Mouse (Mus musculus): ENCODE data around the gene 1700029H14Rik.

Gene 1700029H14Rik

GRCm38 (mm10) chr8:13562118-13562517, at the start of gene 1700029H14Rik:
1700029H14Rik (minus strand) TSS chr8:13562461.
- DNase-seq (ENCODE audit: low read depth, low spot score): no peak

GRCm38 (mm10) chr8:13611702-13612101, 49.4 kb upstream of the 1700029H14Rik start:
- no peak for DNase-seq (ENCODE audit: low read depth, low spot score)

- DNase-seq (ENCODE audit: low read depth, low spot score): no peak
These were observed 47.7 kb upstream of the 1700029H14Rik start for GRCm38 (mm10) chr8:13609971-13610370.

- DNase-seq (ENCODE audit: low read depth, low spot score): no peak
These were observed 46.7 kb upstream of the 1700029H14Rik start for GRCm38 (mm10) chr8:13608946-13609345.

GRCm38 (mm10) chr8:13605920-13606480, 43.7 kb upstream of the 1700029H14Rik start:
- no peak for DNase-seq (ENCODE audit: low read depth, low spot score)

GRCm38 (mm10) chr8:13602621-13603020, 40.4 kb upstream of the 1700029H14Rik start:
- DNase-seq (ENCODE audit: low read depth, low spot score): no peak

- no peak for DNase-seq (ENCODE audit: low read depth, low spot score)
These were observed 38.9 kb upstream of the 1700029H14Rik start for GRCm38 (mm10) chr8:13601166-13601565.

GRCm38 (mm10) chr8:13600716-13601115, 38.5 kb upstream of the 1700029H14Rik start:
- no peak for DNase-seq (ENCODE audit: low read depth, low spot score)

GRCm38 (mm10) chr8:13600204-13600603, 37.9 kb upstream of the 1700029H14Rik start:
- no peak for DNase-seq (ENCODE audit: low read depth, low spot score)

GRCm38 (mm10) chr8:13597777-13598176, 35.5 kb upstream of the 1700029H14Rik start:
- DNase-seq (ENCODE audit: low read depth, low spot score): no peak

- no peak for DNase-seq (ENCODE audit: low read depth, low spot score)
These were observed 33.6 kb upstream of the 1700029H14Rik start for GRCm38 (mm10) chr8:13595861-13596260.

- no peak for DNase-seq (ENCODE audit: low read depth, low spot score)
These were observed 32.6 kb upstream of the 1700029H14Rik start for GRCm38 (mm10) chr8:13594884-13595323.

GRCm38 (mm10) chr8:13593340-13593739, 31.1 kb upstream of the 1700029H14Rik start:
- no peak for DNase-seq (ENCODE audit: low read depth, low spot score)

- no peak for DNase-seq (ENCODE audit: low read depth, low spot score)
These were observed 29.0 kb upstream of the 1700029H14Rik start for GRCm38 (mm10) chr8:13591246-13591645.

GRCm38 (mm10) chr8:13589071-13589470, 26.8 kb upstream of the 1700029H14Rik start:
- DNase-seq (ENCODE audit: low read depth, low spot score): no peak

- no peak for DNase-seq (ENCODE audit: low read depth, low spot score)
These were observed 22.4 kb upstream of the 1700029H14Rik start for GRCm38 (mm10) chr8:13584652-13585051.

GRCm38 (mm10) chr8:13577869-13578268, 15.6 kb upstream of the 1700029H14Rik start:
- no peak for DNase-seq (ENCODE audit: low read depth, low spot score)

- DNase-seq (ENCODE audit: low read depth, low spot score): no peak
These were observed 9.7 kb upstream of the 1700029H14Rik start for GRCm38 (mm10) chr8:13571999-13572398.

GRCm38 (mm10) chr8:13557526-13557925, 4.7 kb downstream of the 1700029H14Rik start:
- DNase-seq (ENCODE audit: low read depth, low spot score): no peak

GRCm38 (mm10) chr8:13551574-13551830, 10.8 kb downstream of the 1700029H14Rik start:
- no peak for DNase-seq (ENCODE audit: low read depth, low spot score)

- peak; percentile 73 for DNase-seq (ENCODE audit: low read depth, low spot score)
These were observed 11.3 kb downstream of the 1700029H14Rik start for GRCm38 (mm10) chr8:13550718-13551573.

- DNase-seq (ENCODE audit: low read depth, low spot score): peak; percentile 45
These were observed 13.4 kb downstream of the 1700029H14Rik start for GRCm38 (mm10) chr8:13548831-13549230.

GRCm38 (mm10) chr8:13548235-13548634, 14.0 kb downstream of the 1700029H14Rik start:
- no peak for DNase-seq (ENCODE audit: low read depth, low spot score)
